Mouse (Mus musculus): Measurements from ENCODE around the gene Mthfd1.
A peak's percentile ranks its signal among the peaks of the same experiment; 100 is the strongest.

DNA sequence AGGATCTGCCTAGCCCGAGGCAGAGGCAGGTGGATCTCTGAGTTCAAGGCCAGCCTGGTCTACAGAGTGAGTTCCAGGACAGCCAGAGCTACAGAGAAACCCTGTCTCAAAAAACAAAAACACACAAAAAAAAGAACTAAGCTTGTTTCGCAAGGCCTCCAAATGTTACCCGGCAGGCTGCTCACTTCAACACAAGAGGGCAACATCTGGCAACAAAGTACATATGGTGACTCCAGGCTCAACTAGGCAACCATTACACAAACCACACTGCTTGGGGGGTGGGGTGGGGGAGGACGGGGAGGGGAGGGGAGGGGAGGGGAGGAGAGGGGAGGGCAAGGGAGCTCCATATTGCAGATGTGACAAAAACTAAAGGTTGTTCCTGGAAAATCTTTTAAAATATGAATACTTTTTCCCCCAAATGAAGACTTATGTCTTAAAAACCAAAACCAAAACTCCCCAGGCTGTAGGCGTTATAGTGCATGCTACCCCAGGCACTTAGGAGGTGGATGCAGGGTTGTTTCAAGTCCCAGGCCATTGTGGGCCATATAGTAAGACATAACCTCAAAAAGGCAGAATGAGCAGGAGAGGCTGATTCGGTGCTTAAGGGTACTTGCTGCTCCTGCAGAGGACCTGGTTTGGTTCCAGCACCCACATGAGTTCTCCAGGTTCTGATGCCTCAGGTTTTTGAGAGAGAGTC lies 90.8 kb downstream of the Mthfd1 start:
- peak; percentile 55 for TF ChIP-seq CTCF (IDR thresholded peaks at IDR 0.05; ENCODE audit: low read depth)
- no peak for TF ChIP-seq EP300 (IDR thresholded peaks at IDR 0.05; ENCODE audit: low read depth)

Measured in heart, postnatal 0 days (tissue).